Mouse (Mus musculus): ENCODE measurements at regions not wholly inside any gene's neighbourhood (a gene's known extent, or its start where the extent isn't known, plus 50 kb on each side); places are given as distances from the start of the nearest gene placed in this dataset.
A peak's percentile ranks its signal among the peaks of the same experiment; 100 is the strongest.

GRCm38 (mm10) chr2:114454901-114455300, 199.9 kb downstream of the Dph6 start:
- DNase-seq (ENCODE audit: low read depth, low spot score), result no peak
- in situ Hi-C loops (cut with MboI; ENCODE audit: low pct_unique_long_range_greater_than_20kb), result no loop called here
- ATAC-seq, result no peak
- no peak for TF ChIP-seq CTCF (IDR thresholded peaks at IDR 0.05)
- POLR2A ChIA-PET, result no interaction called here
- peaks cover 21% of the 10 kb centered on the region for H3K27me3 ChIP-seq
- CTCF ChIA-PET, result no interaction called here

GRCm38 (mm10) chr2:114450185-114450584, 204.6 kb downstream of the Dph6 start:
- DNase-seq (ENCODE audit: low read depth, low spot score) (no peak), ATAC-seq (no peak)
- in situ Hi-C loops (cut with MboI; ENCODE audit: low pct_unique_long_range_greater_than_20kb), result no loop called here
- no peak for TF ChIP-seq CTCF (IDR thresholded peaks at IDR 0.05)
- ChIA-PET POLR2A (no interaction called here), CTCF (interaction anchor here (0.8 kb wide), 1 partner anchor 11 kb away, joined by 3 read pairs; no protein-coding TSS in a partner anchor)
- peaks cover 21% of the 10 kb centered on the region for H3K27me3 ChIP-seq

GRCm38 (mm10) chr2:114443801-114444200, 211.0 kb downstream of the Dph6 start:
- in situ Hi-C loops (cut with MboI; ENCODE audit: low pct_unique_long_range_greater_than_20kb), result loop anchor here (5.0 to 25.0 kb wide), 3 partner anchors 1044 to 1658 kb away; no protein-coding TSS in a partner anchor
- ChIA-PET POLR2A (no interaction called here), CTCF (no interaction called here)
- DNase-seq (ENCODE audit: low read depth, low spot score) (peak; percentile 47), ATAC-seq (peak; percentile 89)
- peak; percentile 29 for TF ChIP-seq CTCF (IDR thresholded peaks at IDR 0.05)
- peaks cover 6% of the 10 kb centered on the region for H3K27me3 ChIP-seq

- in situ Hi-C loops (cut with MboI; ENCODE audit: low pct_unique_long_range_greater_than_20kb), result loop anchor here (5.0 to 25.0 kb wide), 3 partner anchors 1046 to 1661 kb away; no protein-coding TSS in a partner anchor
- ChIA-PET CTCF (interaction anchor here (0.8 to 2.5 kb wide), 2 partner anchors 9 to 13 kb away, joined by 3 to 8 read pairs; no protein-coding TSS in a partner anchor), POLR2A (no interaction called here)
- TF ChIP-seq CTCF (IDR thresholded peaks at IDR 0.05), result no peak
- H3K27me3 ChIP-seq, result peaks cover 30% of the 10 kb centered on the region
- no peak for ATAC-seq
- DNase-seq (ENCODE audit: low read depth, low spot score), result no peak
Measured at GRCm38 (mm10) chr2:114440943-114441342, 213.8 kb downstream of the Dph6 start.

GRCm38 (mm10) chr2:114439668-114440067, 215.1 kb downstream of the Dph6 start:
- CTCF ChIA-PET, result interaction anchor here (0.7 to 2.5 kb wide), 8 partner anchors 8 to 1666 kb away, joined by 3 to 8 read pairs (median 3); no protein-coding TSS in a partner anchor
- DNase-seq (ENCODE audit: low read depth, low spot score), result no peak
- POLR2A ChIA-PET, result no interaction called here
- peaks cover 41% of the 10 kb centered on the region for H3K27me3 ChIP-seq
- no peak for ATAC-seq
- in situ Hi-C loops (cut with MboI; ENCODE audit: low pct_unique_long_range_greater_than_20kb), result loop anchor here (5.0 to 25.0 kb wide), 3 partner anchors 1048 to 1663 kb away; no protein-coding TSS in a partner anchor
- peak; percentile 56 for TF ChIP-seq CTCF (IDR thresholded peaks at IDR 0.05)

- no peak for TF ChIP-seq CTCF (IDR thresholded peaks at IDR 0.05)
- no peak for ATAC-seq
- CTCF ChIA-PET, result interaction anchor here (1.5 kb wide), 2 partner anchors 9 to 14 kb away, joined by 3 to 4 read pairs; no protein-coding TSS in a partner anchor
Measured at GRCm38 (mm10) chr2:114438048-114438447, 216.7 kb downstream of the Dph6 start.

GRCm38 (mm10) chr2:114427426-114428157, 226.3 kb upstream of the Zfp770 start:
- ChIA-PET POLR2A (no interaction called here), CTCF (interaction anchor here (1.2 kb wide), 1 partner anchor 10 kb away, joined by 3 read pairs; no protein-coding TSS in a partner anchor)
- DNase-seq (ENCODE audit: low read depth, low spot score), result no peak
- no peak for ATAC-seq
- no peak for TF ChIP-seq CTCF (IDR thresholded peaks at IDR 0.05)
- H3K27me3 ChIP-seq, result peaks cover 7% of the 10 kb centered on the region
- in situ Hi-C loops (cut with MboI; ENCODE audit: low pct_unique_long_range_greater_than_20kb), result loop anchor here (25.0 kb wide), 2 partner anchors 1060 to 1435 kb away; no protein-coding TSS in a partner anchor

More at GRCm38 (mm10) chr2:114438048-114438447, 216.7 kb downstream of the Dph6 start:
- in situ Hi-C loops (cut with MboI; ENCODE audit: low pct_unique_long_range_greater_than_20kb), result loop anchor here (25.0 kb wide), 2 partner anchors 1049 to 1424 kb away; no protein-coding TSS in a partner anchor
- POLR2A ChIA-PET, result no interaction called here
- no peak for DNase-seq (ENCODE audit: low read depth, low spot score)
- peaks cover 41% of the 10 kb centered on the region for H3K27me3 ChIP-seq

- ATAC-seq, result no peak
- in situ Hi-C loops (cut with MboI; ENCODE audit: low pct_unique_long_range_greater_than_20kb), result no loop called here
Measured at GRCm38 (mm10) chr2:114419346-114419745, 218.1 kb upstream of the Zfp770 start.

GRCm38 (mm10) chr2:114413013-114413412, 211.7 kb upstream of the Zfp770 start:
- no peak for TF ChIP-seq CTCF (IDR thresholded peaks at IDR 0.05)
- H3K27me3 ChIP-seq, result peaks cover 47% of the 10 kb centered on the region
- ChIA-PET CTCF (no interaction called here), POLR2A (interaction anchor here (0.7 kb wide), 1 partner anchor 165 kb away, joined by 7 read pairs; no protein-coding TSS in a partner anchor)
- DNase-seq (ENCODE audit: low read depth, low spot score) (no peak), ATAC-seq (no peak)
- in situ Hi-C loops (cut with MboI; ENCODE audit: low pct_unique_long_range_greater_than_20kb), result no loop called here

More at GRCm38 (mm10) chr2:114419346-114419745, 218.1 kb upstream of the Zfp770 start:
- ChIA-PET POLR2A (no interaction called here), CTCF (no interaction called here)
- no peak for TF ChIP-seq CTCF (IDR thresholded peaks at IDR 0.05)
- no peak for DNase-seq (ENCODE audit: low read depth, low spot score)
- peaks cover 13% of the 10 kb centered on the region for H3K27me3 ChIP-seq

- no peak for ATAC-seq
- peaks cover 50% of the 10 kb centered on the region for H3K27me3 ChIP-seq
- ChIA-PET POLR2A (no interaction called here), CTCF (no interaction called here)
- no peak for DNase-seq (ENCODE audit: low read depth, low spot score)
- in situ Hi-C loops (cut with MboI; ENCODE audit: low pct_unique_long_range_greater_than_20kb), result no loop called here
- no peak for TF ChIP-seq CTCF (IDR thresholded peaks at IDR 0.05)
Measured at GRCm38 (mm10) chr2:114411940-114412715, 210.9 kb upstream of the Zfp770 start.
